Comparison of ENCODE assay signal across 8 mouse cellular contexts in genomic region chr12:38777957-38778298, GRCm38 (mm10). TPM values are rescaled to one million over a fixed set of nuclear protein-coding genes. Genes with fewer than 3 reads are reported as not detected.
DNase-seq lines count a peak whose midpoint lies in the region; ATAC-seq and TF ChIP-seq lines count a peak whose summit lies in the region.

No protein-coding gene starts in this region.

- WGBS in forebrain, embryonic 16.5 days, result 5% methylated on average over 6 of the region's 6 CpGs
- WGBS in liver, embryonic 14.5 days (ENCODE audit: insufficient replicate concordance), result 4% methylated on average over 6 of the region's 6 CpGs

- H3K4me3 ChIP-seq in gastrocnemius, adult 2 months, result peak overlapping the region; percentile 77
- H3K4me3 ChIP-seq in C2C12 (ENCODE audit: insufficient read depth, poor library complexity, severe bottlenecking), result peak overlapping the region; percentile 59
- peak overlapping the region; percentile 57 for H3K4me3 ChIP-seq in forebrain, embryonic 16.5 days (replicated peaks; ENCODE audit: low read length)
- H3K4me3 ChIP-seq in liver, embryonic 14.5 days (ENCODE audit: insufficient read depth in 1 of 2, low read depth in 2 of 2, low read length in 2 of 2), result peak overlapping the region in 1 of 2 experiments; percentile 54; a peak in 2 of 4 replicates

- no peak for DNase-seq in gastrocnemius, adult 2 months
- DNase-seq in gastrocnemius, postnatal 10 days, result no peak
- DNase-seq in liver, embryonic 14.5 days (ENCODE audit: low read depth in 3 of 3, low spot score in 3 of 3), result no peak
- no peak for DNase-seq in thymus, postnatal 0 days (ENCODE audit: low spot score)
- no peak for DNase-seq in right cerebral cortex, postnatal 25 days
- DNase-seq in left cerebral cortex, adult 11 months (ENCODE audit: low spot score), result no peak

- intact Hi-C loops in gastrocnemius, adult 2 months (cut with DNase I), result no loop called here

- H3K4me2 ChIP-seq in forebrain, embryonic 16.5 days (ENCODE audit: low read length), result peak overlapping the region; percentile 78
- H3K4me2 ChIP-seq in liver, embryonic 14.5 days (ENCODE audit: low read depth), result peak overlapping the region; percentile 75

- H3K9ac ChIP-seq in forebrain, embryonic 16.5 days (replicated peaks; ENCODE audit: low read depth, low read length), result no peak overlapping the region
- no peak overlapping the region for H3K9ac ChIP-seq in liver, embryonic 14.5 days (replicated peaks)

- TF ChIP-seq EP300 in liver, embryonic 14.5 days (IDR thresholded peaks at IDR 0.05; ENCODE audit: low read depth), result no peak

- H3K9me3 ChIP-seq in forebrain, embryonic 16.5 days (ENCODE audit: control insufficient read depth, low read length), result no peaks in the 10 kb centered on the region
- H3K9me3 ChIP-seq in liver, embryonic 14.5 days (ENCODE audit: control insufficient read depth, low read length), result no peaks in the 10 kb centered on the region

- H3K79me3 ChIP-seq in C2C12 (ENCODE audit: low read depth), result no peaks in the 10 kb centered on the region

- TF ChIP-seq CTCF in gastrocnemius, adult 2 months (IDR thresholded peaks at IDR 0.05), result no peak
- TF ChIP-seq CTCF in C2C12 (IDR thresholded peaks at IDR 0.05; ENCODE audit: control insufficient read depth, insufficient read depth, insufficient read length), result no peak
- no peak for TF ChIP-seq CTCF in liver, embryonic 14.5 days (IDR thresholded peaks at IDR 0.05; ENCODE audit: low read depth)

- H3K4me1 ChIP-seq in forebrain, embryonic 16.5 days (replicated peaks; ENCODE audit: control insufficient read depth, insufficient read depth, low read length), result peaks cover 10% of the 10 kb centered on the region
- peaks cover 0 to 4% of the 10 kb centered on the region in 2 experiments; a peak in 1 of 4 replicates for H3K4me1 ChIP-seq in liver, embryonic 14.5 days (replicated peaks; ENCODE audit: control insufficient read depth in 2 of 2, insufficient read depth in 2 of 2, low read length in 1 of 2)

- H3ac ChIP-seq in C2C12 (ENCODE audit: control insufficient read depth, insufficient read length, low read depth), result no peak overlapping the region

- no peaks in the 10 kb centered on the region for H3K79me2 ChIP-seq in C2C12 (ENCODE audit: control insufficient read depth, insufficient read depth)

- no peak for ATAC-seq in forebrain, embryonic 16.5 days
- no peak for ATAC-seq in liver, embryonic 14.5 days (ENCODE audit: insufficient read depth)

- peak overlapping the region; percentile 90 for H3K27ac ChIP-seq in gastrocnemius, adult 2 months
- no peak overlapping the region for H3K27ac ChIP-seq in forebrain, embryonic 16.5 days (ENCODE audit: low read length)
- H3K27ac ChIP-seq in liver, embryonic 14.5 days, result no peak overlapping the region

- no peaks in the 10 kb centered on the region for H3K27me3 ChIP-seq in C2C12 (ENCODE audit: control insufficient read depth, insufficient read depth, insufficient read length)
- H3K27me3 ChIP-seq in forebrain, embryonic 16.5 days (replicated peaks; ENCODE audit: control insufficient read depth, insufficient read depth, low read length), result no peaks in the 10 kb centered on the region
- H3K27me3 ChIP-seq in liver, embryonic 14.5 days (ENCODE audit: control insufficient read depth, insufficient read depth, low read length), result no peaks in the 10 kb centered on the region

- H3K36me3 ChIP-seq in C2C12 (ENCODE audit: control insufficient read depth, insufficient read depth), result no peaks in the 10 kb centered on the region
- H3K36me3 ChIP-seq in forebrain, embryonic 16.5 days (ENCODE audit: control insufficient read depth, insufficient read depth), result no peaks in the 10 kb centered on the region
- no peaks in the 10 kb centered on the region for H3K36me3 ChIP-seq in liver, embryonic 14.5 days (replicated peaks; ENCODE audit: control insufficient read depth, insufficient read depth, low read depth)

TF ChIP-seq in C2C12, 6 proteins besides CTCF, POLR2A, EP300 and RAD21:
- no peak for TF ChIP-seq CEBPB (IDR thresholded peaks at IDR 0.05; ENCODE audit: low read depth)
- TF ChIP-seq MYOD1 (IDR thresholded peaks at IDR 0.05; ENCODE audit: control insufficient read depth, insufficient read length, low read depth), result no peak

RNA-seq across cellular contexts. Expression of gene Etv1, which starts 1.3 kb away (rescaled TPM):
- total RNA-seq in gastrocnemius, adult 2 months (2021), result 1 to 10 TPM; 4.0 to 4.8 TPM
- total RNA-seq in gastrocnemius, postnatal 10 days (2021), result 1 to 10 TPM; 8.5 to 8.6 TPM
- polyA plus RNA-seq in C2C12 (2012; fragmentation: generic; extraction: Trizol), result 3.4 TPM
- 40.5 and 44.0 TPM in 2 replicates for polyA plus RNA-seq in forebrain, embryonic 16.5 days (2015; fragmentation: Nextera tagmentation; extraction: Ambion mirVana)
- polyA plus RNA-seq in liver, embryonic 14.5 days (2012; rRNA removed), result 0.16 and 0.24 TPM in 2 replicates
- 0.30 and 0.88 TPM in 2 replicates for polyA plus RNA-seq in liver, embryonic 14.5 days (2014; fragmentation: Nextera tagmentation; extraction: Ambion mirVana)
- 1.6 and 1.8 TPM in 2 replicates for polyA plus RNA-seq in thymus, postnatal 0 days (2015; fragmentation: Nextera tagmentation; extraction: Ambion mirVana)
